Mouse (Mus musculus) urinary bladder, adult 2 months (tissue): Measurements from ENCODE around the gene Zfp366. TPM values are rescaled to one million over a fixed set of nuclear protein-coding genes. Genes with fewer than 3 reads are reported as not detected.

Experiments used
- DNase-seq: peaks from one replicate; pipeline ENCODE4 v3.0.0; 2022; ENCODE audit warnings: low spot score
- polyA plus RNA-seq: library from polyadenylated mRNA; depleted of rRNA; stranded (reverse); fragments of >200 nt; gene quantifications from 2 replicates; pipeline ENCODE4 v1.2.3, GENCODE M21; 2012

Zfp366 gene
- polyA plus RNA-seq, 1 experiment, result 1.1 TPM

DNA sequence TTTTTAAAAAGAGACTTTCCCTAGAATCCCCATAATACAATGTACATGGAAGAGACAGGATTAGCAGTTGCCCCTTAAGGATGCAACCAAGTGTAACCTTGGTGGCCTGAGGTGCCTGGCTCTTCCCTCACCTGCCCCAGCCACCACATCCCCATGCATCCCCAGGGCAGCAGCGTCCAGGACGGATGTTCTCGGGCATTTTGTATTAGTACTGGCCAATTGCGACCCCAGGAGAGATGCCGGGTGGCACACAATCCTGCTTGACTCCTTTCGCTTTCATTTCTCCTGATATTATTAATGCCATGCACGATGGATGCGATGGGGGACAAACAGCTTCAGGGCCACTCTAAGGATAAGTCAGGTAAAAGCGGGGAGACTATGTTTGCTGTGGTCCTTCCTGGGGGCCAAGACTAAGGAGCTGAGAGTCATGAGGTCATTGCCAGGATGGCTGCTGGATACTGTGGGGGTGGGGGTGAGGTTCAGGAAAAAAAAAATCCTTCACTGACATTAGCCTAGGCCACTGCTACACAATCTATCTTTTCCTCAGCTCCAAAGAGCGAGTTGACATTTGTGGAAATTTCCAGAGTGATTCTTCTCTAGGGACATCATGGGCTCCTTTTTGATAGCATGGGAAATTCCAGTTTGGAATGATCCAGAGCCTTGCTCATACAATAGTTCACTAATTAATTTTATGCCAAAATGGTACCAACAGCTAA is 1.7 kb downstream of the Zfp366 start:
- DNase-seq, result no peak

DNA sequence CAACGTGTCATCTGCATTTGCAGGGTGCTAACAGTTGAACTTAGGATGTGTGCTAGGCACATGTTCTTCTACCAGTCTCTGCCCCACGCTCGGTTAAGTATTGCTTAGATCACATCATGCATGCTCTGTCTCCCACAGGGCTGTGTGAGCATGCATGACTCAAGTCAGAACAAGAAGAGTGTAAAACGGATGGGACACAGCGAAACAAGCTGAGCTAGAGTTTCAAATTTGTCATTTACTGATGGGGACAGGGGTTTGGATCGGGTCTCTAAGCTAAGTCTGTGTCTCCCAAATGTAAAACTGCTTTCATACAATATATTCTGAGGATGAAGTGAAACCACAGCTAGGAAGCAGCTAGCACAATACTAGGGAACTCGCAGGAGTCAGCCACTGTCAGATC is 2.2 kb downstream of the Zfp366 start:
- no peak for DNase-seq

DNA sequence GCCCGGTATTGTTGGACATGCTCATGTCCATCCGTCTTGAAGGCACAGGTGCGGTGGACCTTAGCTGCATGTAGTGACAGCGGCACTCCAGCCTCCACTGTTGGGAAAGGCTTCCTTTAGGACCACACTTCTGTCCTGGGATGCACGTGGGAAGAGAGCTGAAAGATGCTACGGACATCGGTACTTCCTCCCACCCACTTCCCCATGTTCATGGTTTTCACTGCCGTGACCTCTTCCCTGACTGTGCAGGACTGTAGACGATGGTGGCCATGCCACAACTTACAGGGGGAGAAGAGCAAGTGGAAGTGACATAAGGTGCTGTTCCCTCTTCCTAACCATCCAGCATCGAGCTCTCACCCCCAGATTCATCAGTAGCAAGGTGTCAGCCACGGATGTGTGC is 2.8 kb downstream of the Zfp366 start:
- no peak for DNase-seq

DNA sequence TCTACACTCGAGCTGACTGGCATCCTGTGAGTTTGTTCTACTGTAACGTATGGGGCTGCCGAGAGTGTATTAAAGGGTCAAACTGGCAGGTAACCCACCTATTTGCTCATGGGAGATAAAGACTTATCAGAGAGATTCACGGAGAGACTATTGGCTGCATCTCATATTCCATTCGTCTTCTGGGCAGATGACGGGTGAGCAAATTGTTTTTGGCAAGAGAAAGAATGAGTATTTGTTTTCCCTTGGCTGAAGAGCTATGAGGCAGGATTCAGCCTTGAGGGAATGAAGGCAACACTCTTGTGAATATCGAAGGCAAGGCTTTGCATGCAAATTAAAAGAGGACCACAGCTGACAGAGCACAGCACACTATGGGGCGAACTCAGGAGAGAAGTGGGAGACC is 4.0 kb downstream of the Zfp366 start:
- DNase-seq, result no peak

DNA sequence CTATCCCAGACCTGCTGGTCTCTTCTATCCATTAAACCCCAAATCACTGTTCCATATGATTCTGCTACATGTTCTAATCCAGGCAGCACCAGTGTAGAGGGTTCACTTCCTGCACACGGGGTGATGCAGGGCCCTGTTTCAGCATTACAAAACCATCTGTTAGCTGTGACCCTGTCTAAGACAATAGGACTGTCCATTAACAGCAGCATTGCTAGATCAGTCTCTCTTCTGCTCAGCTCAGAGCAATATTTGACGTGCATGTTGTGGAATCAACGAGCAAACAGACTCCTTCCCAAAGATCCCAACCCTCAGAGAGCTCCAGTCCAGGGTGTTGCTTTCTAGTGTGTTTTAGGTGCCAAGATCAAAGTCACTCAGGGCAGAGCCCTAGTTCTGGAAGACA is 5.0 kb downstream of the Zfp366 start:
- DNase-seq, result no peak

DNA sequence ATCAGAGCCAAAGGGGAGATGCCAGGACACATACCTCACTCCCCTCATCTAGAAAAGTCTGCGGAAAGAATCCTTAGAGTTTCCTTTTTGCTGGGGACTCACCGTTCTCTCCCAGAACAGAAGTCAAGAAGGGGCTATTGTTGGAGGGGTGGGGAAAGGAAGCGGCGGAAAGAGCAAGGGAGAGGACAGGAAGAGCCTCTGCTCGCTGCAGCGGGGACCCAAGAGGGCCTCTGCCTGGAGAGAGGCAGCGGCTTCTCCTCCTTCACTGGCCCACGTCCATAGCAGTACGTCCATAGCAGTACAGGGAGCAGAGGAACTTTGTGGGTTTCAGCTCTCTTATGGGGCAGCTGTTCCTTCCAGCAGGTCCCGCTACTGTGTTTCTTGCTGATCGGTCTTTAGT is 5.8 kb downstream of the Zfp366 start:
- no peak for DNase-seq

DNA sequence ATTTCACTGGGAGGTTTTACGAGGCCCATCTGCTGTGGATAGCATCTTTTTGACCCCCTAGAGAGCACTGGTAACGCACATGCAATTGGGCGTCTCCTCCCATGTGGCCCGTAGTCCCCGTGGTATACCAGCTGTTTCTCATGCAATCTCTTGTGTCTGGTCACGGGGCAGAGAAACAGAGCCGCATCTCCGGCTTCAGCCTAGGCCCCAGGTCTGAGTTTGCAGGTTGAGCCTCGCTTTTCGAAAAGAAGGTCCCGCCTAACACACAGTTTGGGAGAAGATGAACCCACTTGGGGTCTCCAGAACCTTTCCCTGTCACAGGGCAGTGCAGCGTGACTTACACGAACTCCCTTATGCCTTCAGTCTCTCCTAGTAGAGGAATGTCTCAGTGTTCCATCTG is 6.4 kb downstream of the Zfp366 start:
- DNase-seq, result no peak

DNA sequence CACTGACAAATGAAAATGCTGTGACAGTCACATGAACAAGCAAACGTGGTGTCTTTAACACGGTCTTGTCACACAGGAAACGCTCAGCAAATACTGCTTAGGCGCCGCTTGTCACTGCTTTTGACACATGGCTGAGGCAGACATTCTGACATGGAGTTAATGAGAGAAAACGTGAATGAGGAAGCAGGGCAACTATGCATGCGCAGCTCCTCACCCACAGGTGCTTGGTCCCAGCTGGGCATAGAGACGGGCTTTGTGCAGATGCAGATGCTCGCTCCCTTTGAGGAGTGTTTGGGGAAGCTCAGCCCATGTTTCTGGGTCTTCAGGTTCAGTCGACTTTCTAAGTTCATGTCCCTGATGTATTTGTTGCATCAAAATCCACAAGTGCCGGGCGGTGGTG is 11.7 kb downstream of the Zfp366 start:
- no peak for DNase-seq

DNA sequence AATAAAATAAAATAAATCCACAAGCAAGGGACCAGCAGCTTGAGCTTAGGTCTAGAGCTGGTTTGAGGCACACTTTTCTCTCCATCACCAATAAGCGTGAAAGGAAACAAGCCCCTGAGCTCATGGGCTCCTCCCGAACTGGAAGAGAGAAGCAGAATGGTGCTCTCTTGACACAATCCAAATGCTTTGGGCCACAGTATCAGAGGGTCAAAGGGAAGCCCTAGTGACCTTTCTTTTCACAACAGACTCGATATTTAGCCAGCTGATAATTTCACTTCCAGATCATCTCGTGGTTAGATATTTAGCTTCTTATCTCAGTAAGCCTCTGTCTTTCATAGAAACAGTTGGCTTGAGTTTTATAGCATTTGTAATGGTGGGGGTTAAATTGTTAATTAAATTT is 12.2 kb downstream of the Zfp366 start:
- no peak for DNase-seq

DNA sequence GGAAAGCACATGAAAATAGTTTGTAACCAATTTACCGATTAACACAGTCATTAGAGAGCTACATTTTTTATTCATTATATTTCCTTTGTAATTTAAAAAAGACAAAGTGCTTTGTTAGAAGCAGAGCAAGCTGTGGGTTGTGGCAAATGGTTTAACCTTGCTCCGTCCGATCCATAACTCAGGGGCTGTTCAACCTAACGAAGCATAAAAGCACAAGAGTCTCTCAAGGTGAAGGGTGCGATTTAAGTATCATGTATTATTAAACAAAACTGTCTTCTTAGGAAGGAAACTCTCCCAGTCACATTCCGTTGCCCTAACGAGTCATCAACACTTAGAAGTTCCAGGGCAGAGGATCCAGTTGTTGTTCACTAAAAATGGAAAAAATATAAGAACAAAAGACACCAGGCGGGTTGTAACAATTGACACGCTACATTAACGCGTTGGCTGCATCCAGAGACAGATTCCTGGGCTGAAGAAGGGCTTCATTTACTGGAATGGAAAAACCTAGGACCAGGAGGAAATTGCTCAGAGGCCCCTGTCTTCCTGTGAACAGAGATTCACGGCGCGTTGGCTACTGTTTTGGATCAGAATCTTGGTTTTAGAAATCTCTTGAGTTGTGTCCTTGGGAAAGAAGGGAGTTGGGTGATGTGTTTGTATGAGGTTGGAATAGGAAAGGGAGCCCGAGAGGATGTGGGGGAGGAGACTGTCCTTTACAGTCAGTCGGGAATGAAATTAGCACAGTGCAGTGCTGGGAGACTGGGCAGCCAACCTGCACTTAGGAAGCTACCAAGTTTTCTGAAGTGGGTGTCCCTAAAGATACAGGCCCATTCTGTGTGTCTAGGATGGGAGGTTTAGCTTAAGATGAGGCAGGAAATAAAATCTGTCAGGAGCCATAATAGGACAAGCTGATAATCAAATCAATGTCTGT is 17.3 kb downstream of the Zfp366 start:
- no peak for DNase-seq

DNA sequence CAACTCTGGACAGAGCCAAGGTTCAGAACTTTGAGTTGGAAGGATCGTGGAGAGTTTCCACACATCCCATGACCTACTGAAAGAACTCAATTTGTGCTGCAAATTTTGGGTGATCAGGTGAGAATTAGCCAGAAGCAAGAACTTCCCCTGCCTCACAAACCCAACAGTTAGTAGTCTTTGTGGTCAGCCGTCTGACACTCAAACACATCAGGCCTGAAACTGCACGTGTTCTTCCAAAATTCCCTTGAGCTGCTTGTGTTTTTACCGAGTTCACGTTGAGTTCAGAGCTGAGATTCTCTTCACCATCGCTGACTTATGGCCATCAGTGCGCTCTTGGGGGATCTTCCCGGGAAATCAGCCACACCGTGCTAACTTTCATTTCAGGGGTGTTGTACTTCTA is 22.6 kb downstream of the Zfp366 start:
- DNase-seq, result no peak

DNA sequence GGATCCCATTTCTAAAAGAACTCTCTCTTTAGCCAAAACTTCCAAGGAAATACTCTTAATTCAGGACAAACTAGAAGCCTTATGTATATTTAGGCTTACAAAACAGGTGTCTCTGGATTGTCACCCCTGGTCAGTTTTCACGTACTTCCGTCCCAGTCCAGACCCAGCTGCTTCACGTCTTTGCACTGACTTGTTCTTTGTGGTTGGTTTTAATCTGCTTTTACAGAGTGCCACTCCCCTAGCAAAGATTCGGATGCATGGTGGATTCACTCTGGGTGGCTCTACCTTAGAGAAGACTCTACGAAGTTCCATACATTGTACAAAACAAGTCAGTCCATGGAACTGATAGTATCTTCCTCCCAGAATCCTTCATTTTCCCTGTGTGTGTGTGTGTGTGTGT is 25.2 kb downstream of the Zfp366 start:
- no peak for DNase-seq

DNA sequence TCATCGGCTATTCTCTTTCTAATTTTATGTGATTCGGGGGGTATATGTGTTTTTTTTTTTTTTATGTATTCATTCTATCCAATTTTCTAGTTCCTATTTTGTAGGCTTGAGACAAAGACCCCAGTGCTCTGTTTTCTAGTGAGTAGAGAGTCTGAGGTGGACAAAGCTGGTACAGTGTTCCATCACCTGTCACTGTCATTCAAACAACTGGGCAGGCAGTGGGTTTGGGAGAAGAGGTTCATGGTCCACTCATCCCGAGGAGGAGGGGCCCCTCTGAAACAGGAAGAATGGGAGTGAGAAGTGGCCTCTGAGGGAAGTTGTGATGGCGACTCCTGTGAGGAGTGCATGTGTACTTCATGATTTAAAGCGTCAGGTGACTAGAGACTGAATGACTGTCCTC is 26.2 kb downstream of the Zfp366 start:
- DNase-seq, result no peak

DNA sequence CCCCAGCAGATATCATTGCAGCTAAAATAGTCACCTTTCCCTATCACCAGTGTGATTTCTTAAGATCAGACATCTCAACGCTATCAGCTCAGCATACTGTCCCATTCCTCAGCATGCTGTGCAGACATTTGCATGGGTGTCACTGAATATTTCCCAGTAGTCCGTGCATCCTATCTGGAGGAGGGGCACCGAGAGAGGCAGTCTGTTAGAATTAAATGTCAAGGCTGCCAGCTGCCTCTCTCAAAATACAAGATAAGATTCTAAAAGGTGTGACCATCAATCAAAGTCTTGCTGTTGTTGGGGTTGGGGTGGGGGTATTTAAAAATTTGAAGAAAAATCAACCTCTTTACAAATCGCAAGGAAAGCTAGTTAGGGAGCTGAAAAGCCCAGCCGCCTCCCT is 28.4 kb downstream of the Zfp366 start:
- no peak for DNase-seq

DNA sequence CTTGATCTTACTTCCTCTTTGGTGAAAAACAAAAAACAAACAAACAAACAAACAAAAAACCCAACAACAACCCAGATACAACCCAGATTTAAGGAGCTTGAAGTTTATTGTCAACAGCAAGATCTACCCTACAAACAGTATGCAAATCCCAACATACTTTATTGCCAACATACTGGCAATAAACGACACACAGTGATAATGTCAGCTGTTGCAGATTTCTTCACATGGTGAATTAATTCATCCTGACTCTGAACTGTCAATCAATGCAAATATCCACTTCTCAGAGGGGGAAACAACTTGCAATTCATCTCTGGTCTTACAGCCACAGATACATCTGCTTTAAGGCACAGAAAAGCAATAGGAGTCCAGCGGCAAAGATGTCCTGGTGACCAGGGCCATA is 31.4 kb downstream of the Zfp366 start:
- DNase-seq, result no peak

DNA sequence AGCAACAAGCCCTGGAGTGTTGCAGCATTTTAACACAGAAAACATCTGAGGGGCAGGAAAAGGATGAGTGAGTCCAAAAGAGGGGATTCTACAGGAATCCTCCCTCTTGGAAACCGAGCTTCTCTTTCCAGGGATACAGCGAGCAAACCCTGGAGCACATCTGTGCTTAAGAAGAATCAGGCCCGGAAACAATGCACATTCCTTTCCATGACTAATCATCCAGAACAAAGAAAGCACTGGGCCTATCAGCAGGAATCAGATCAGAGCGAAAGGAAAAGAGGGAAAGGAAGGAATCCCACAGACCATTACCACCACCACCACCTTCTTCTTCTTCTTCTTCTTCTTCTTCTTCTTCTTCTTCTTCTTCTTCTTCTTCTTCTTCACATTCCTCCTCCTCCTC is 33.4 kb downstream of the Zfp366 start:
- no peak for DNase-seq

DNA sequence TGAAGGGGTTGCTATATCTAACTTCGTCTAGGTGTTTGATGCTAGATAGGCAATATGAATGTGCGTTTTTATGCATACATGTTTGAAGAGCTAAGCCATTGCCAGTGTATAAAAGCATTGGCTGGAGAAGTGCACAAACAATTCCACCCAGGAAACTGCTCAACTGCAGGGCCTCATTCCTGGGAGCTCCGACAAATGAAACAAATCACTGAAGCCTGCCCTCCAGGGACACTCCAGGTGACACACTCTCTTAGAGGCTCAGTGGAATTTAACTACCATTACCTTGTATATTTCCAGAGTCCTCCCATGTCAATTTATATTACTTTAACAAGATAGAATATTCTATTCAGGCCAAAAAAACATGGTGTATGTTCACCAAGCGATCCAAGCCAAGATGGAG is 35.0 kb downstream of the Zfp366 start:
- no peak for DNase-seq

DNA sequence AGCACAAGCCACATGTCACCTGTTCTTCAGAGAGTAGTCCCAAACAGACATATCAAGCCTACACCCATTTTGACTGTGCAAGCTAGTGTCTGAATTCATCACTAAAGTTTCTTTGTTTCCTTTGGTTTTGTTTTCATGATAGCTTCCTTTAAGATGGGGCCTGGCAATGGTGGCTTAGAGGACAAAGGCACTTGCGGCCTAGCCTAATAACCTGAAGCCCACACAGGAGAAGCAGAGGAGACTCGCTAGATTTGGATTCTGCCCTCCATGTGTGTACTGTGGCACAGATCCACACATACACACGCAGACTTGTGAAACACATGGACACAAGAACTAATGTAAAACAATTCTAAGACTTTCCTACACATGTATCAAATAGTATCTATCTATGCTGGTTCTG is 37.4 kb downstream of the Zfp366 start:
- no peak for DNase-seq

DNA sequence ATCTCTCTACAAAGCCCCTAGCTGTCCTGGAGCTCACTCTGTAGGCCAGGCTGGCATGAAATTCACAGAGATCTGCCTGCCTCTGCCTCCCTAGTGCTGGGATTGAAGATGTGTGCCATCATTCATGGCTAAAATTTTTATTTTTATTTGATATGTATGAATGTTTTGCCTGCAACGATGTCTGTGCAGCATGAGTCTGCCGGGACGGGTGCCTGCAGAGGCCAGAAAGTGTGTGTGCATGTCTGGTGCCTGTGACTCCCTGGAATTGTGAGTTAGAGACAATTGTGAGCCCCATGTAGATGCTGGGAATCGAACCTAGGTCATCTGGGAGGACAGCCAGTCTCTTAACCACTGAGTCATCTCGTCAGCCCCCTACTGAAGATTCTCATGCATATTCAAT is 37.9 kb downstream of the Zfp366 start:
- no peak for DNase-seq

DNA sequence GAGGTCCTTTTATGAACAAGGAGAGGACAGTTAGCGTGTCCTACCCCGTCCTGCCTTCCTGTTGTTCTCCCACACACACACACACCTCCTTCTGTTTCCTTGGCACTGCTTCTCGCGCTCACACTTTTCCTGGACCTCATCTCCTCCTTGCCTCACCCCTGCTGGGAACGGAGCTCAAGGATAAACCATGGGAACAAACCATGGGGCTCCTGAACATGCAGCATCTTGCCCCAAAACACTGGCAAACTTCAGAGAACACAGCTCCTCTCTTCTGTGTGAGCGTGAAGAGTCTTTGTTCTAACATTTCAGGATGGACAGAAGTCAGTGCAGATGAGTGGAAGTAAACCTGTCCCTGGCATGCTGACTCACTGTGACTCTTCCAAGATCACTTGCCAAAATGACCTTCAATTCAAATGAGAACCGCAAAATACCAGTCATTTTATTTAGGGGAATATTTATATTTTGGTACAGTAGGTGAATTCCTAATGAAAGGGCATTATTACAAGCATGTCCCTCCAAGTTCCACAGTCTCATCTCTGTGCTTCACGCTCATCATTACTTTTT is 38.8 kb downstream of the Zfp366 start:
- no peak for DNase-seq

DNA sequence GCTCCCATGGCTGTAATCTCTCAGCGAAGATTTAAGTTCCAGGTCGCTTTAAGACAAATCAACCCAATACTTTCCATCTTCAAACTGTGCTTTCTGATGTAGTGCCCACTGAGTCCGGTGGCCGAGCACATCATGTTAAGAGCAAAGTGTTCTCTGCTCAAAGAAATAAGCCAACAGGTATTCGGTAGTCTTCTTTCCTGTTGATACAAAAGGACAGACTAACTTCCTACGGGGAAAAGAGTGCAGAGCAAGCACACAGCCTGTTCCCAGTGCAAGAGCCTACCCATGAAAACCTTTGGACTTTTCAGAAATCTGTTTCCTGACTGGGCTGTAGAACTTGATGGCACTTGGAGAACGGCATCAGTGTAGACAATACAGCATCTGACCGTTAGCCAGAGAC is 39.3 kb downstream of the Zfp366 start:
- DNase-seq, result no peak

DNA sequence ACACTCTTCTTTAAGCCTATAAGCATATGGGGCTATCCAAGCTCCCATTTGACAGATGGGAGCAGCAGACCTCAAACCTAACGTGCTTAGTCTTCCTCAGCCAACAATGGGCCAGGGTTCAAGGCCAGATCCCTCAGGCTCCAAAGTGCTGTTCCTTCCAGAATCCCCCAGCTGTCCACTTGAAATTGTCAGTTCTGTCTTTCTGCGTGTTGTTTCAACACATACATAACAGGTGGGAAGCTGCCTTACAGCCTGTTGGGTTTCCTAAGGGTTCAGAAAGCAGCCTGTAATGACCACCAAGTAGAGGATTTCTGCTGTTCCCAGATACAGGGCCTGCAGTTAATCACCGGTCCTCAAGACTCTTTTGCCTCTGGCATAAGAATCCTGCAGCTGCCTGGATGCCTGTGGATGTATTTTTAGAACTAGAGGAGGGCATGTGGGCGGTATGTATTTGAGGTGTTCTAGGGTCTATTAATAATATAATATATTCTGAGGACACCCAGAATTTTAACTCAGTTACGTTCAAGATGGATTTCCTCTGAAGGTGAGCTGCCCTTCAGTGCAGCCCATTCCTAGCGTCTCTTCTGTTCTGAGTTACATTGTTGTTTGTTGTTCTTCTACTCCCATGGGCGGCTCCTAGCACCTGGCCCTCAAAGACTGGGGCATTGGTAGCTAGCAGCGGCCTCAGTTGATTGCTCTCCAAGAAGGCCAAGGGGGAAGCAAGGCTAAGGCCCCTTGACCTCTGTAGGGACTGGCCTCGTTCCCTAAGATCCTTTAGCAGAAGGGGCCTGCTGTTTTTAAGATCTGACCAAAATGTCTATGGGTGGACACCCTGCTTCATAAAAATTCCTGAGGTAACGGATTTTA is 41.0 kb downstream of the Zfp366 start:
- DNase-seq, result no peak
